Mouse (Mus musculus) layer of hippocampus, adult 6 months (tissue): Measurements from ENCODE around the gene Olfr420. TPM values are rescaled to one million over a fixed set of nuclear protein-coding genes. Genes with fewer than 3 reads are reported as not detected.

ENCODE experiments used
- long read RNA-seq, 2 experiments: library from polyadenylated mRNA; unstranded; transcript quantifications; one replicate each; pipeline ENCODE4 v2.0.0; 2019 to 2020
- polyA plus RNA-seq: library from polyadenylated mRNA; unstranded; fragments of <200 nt; fragmentation: Nextera tagmentation; gene quantifications from 2 replicates; pipeline ENCODE4 v1.2.3, GENCODE M21; 2021

The Olfr420 gene
- polyA plus RNA-seq = not detected in 2 replicates
- long read RNA-seq, experiment 1 = 0 reads
- long read RNA-seq, experiment 2 = 0 reads

GRCm38 (mm10) chr1:174155333-174155732, at the start of gene Olfr420:
Gene Olfr420 (plus strand): TSS chr1:174155633.

GRCm38 (mm10) chr1:174121062-174121461, 34.4 kb upstream of the Olfr420 start, which contains the start of gene Olfr231:
Gene Olfr231 (minus strand): TSS chr1:174121162.

GRCm38 (mm10) chr1:174131217-174131616, 24.2 kb upstream of the Olfr420 start, which contains the start of gene Olfr424:
Gene Olfr424 (plus strand): TSS chr1:174131517.

GRCm38 (mm10) chr1:174172605-174173004, 17.2 kb downstream of the Olfr420 start, which contains the start of gene Spta1:
Gene Spta1 (plus strand): TSS chr1:174172776.

Other genes with a start within 250 kb of the Olfr420 start
- gene Ifi211, start 242.6 kb upstream of the Olfr420 start, polyA plus RNA-seq = 0.14 TPM in 1 of 2 replicates, not detected in the other
- 1.7 and 1.8 TPM in 2 replicates for gene Mndal, start 213.1 kb upstream of the Olfr420 start, polyA plus RNA-seq
- 0.74 and 0.90 TPM in 2 replicates for gene Ifi203, start 213.0 kb upstream of the Olfr420 start, polyA plus RNA-seq
- 0.10 TPM in 1 of 2 replicates, not detected in the other for gene Ifi202b, start 172.9 kb upstream of the Olfr420 start, polyA plus RNA-seq
- not detected in 2 replicates for gene Ifi205, start 123.8 kb upstream of the Olfr420 start, polyA plus RNA-seq
- gene Olfr433, start 114.9 kb upstream of the Olfr420 start, polyA plus RNA-seq = not detected in 2 replicates
- gene Olfr432, start 106.4 kb upstream of the Olfr420 start, polyA plus RNA-seq = not detected in 2 replicates
- gene Olfr430, start 89.0 kb upstream of the Olfr420 start, polyA plus RNA-seq = not detected in 2 replicates
- not detected in 2 replicates for gene Olfr429, start 71.3 kb upstream of the Olfr420 start, polyA plus RNA-seq
- gene Olfr427, start 58.7 kb upstream of the Olfr420 start, polyA plus RNA-seq = not detected in 2 replicates
- gene Olfr231, start 34.5 kb upstream of the Olfr420 start, polyA plus RNA-seq = not detected in 2 replicates
- not detected in 2 replicates for gene Olfr424, start 24.1 kb upstream of the Olfr420 start, polyA plus RNA-seq
- gene Spta1, start 17.1 kb downstream of the Olfr420 start, polyA plus RNA-seq = not detected in 2 replicates
- gene Olfr419, start 96.4 kb downstream of the Olfr420 start, polyA plus RNA-seq = not detected in 2 replicates
- gene Mptx1, start 174.9 kb downstream of the Olfr420 start, polyA plus RNA-seq = not detected in 2 replicates
- not detected in 2 replicates for gene Olfr417, start 209.5 kb downstream of the Olfr420 start, polyA plus RNA-seq
- gene Olfr248, start 235.4 kb downstream of the Olfr420 start, polyA plus RNA-seq = not detected in 2 replicates